Mouse (Mus musculus): ENCODE measurements around the gene Tmem203. TPM values are rescaled to one million over a fixed set of nuclear protein-coding genes. Genes with fewer than 3 reads are reported as not detected.

The Tmem203 gene
- total RNA-seq (2015), result 11.4 and 12.8 TPM in 2 replicates
- 9.6 and 9.8 TPM in 2 replicates for total RNA-seq (2017)

DNA sequence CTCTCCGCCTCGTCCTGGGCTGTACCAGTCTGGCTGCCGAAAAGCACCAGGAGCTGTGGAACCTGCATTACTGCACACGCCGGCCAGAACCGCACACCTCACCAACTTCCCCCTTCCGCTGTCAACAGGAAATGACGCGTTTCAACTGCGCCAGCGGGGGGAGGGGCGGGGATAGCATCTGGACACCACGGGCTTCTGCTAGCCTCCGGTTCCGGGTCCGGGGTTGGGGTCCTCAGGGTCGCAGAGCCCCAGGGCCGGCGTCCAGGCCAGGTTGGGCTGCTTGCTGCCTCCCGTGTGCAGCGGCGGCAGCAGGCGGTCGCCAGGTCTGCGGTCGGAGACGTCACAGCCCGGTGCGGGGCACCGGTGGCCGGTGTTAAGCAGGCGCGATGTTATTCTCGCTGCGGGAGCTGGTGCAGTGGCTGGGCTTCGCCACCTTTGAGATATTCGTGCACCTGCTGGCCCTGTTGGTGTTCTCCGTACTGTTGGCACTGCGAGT lies at the start of gene Tmem203:
Tmem203 (plus strand) TSS at position 156 of the 496 bp plus-strand sequence.
- peak; percentile 91 for ATAC-seq (replicated peaks; ENCODE audit: poor library complexity)

DNA sequence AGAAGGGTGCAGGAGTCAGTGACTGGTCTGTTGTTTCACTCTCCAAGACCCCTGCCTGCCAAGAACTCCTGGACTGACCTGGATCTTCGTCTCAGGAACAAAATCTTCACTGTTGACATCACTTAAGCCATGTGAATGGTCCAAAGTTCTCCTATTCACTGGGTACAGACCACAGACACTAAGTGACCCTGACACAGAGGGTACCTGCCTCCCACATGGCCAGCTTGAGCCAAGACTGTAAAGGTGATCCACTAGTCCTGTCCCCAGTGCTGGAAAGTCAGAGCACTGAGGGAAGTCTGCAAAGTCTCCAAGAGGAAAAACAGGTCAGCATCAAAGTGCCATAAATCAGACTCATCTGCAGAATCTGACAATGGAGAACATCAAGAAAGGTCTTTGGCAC lies 47.6 kb upstream of the Tmem203 start:
- ATAC-seq (replicated peaks; ENCODE audit: poor library complexity), result no peak

DNA sequence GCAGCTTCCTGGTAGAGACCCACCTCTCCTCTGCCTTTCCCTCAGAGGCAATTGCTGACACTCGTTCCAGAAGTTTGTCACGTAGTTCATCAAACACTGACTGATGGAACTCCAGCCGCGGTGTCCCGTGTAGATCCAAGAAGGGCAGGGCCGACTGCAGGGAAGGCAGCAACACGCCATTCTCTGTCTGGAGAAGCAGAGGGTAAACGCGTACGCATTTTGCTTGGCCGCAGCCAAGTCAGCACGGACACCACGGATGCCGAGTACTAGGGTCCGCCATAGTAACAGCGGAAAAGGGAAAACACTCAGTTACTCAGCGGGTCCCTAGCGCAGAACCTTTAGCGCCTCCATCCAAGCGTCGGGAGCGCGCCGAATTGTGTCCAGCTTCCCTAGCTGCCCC lies 44.6 kb upstream of the Tmem203 start:
- ATAC-seq (replicated peaks; ENCODE audit: poor library complexity), result peak; percentile 10; the same call in 1 of the 2 replicates

GRCm38 (mm10) chr2:25211121-25211670 lies 44.0 kb upstream of the Tmem203 start, which contains the start of gene Nelfb:
Nelfb (minus strand) TSS chr2:25211489.
- peak; percentile 98 for ATAC-seq (replicated peaks; ENCODE audit: poor library complexity)

DNA sequence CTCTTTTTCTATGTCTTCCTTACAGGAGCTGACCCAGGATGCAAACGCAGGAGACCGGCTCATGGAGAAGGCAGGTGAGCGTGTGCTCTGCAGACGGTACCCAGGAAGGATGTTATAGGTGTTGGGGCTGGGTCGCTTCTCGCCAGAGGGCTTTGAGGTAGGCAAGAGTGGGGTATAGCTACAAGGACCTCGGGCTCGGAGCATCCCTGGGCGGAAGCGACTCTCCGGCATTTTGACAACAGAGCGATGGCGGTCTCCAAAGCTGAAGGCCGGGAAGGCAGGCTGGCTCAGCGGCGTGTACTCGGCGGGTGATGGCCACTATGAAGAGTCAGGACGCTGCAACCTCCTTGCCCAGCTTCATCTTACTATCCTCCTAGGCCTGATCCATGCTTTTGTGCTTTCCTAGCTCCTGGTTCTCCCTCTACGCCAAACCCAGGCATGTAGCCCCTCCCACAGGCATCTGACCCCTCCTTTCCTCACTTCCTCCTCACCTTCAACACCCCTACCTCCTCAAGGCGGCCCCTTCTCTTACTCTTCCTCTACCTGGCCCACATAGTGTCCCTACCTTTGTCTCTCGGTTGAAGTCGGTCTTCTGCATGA lies 41.9 kb upstream of the Tmem203 start:
- ATAC-seq (replicated peaks; ENCODE audit: poor library complexity), result no peak

DNA sequence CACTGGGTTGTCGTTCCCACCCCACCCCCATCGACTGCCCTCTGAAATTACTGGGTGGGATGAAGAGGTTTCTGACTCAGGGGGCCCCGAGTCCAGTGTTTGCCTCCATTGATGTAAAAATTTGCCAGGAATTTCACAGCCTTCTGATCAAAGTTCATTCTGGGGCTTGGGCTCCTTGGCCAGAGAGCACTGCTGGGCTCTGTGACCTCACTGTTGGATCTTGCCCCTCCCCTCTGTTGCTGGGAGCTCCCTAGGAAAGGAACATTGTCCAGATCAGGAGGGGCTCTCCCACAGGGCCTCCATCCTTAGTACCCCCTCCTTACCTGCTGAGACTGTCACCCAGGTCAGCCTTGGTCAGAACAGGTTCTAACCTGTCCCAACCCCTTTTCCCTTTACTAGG lies 40.8 kb upstream of the Tmem203 start, which contains the start of gene Stpg3:
Stpg3 (minus strand) TSS at position 194 of the 400 bp plus-strand sequence.
- ATAC-seq (replicated peaks; ENCODE audit: poor library complexity), result no peak

DNA sequence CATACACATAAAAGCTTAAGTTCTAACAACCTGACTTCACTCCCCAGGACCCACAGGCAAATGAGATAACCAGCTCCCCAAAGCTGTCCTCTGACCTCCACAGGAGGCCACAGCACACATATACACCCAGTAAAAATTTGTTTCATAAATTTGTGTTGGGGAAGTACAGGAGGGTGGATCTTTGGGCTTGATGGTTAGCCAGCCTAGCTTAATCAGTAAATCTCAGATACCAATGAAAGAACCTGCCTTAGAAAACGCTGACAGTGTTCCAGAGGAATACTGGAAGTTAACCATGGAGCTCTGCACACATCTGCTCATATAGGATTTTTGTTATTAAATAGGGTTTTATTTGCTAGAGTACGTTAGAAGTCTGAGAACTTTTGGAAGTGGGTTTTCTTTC lies 37.6 kb upstream of the Tmem203 start:
- ATAC-seq (replicated peaks; ENCODE audit: poor library complexity), result no peak

- no peak for ATAC-seq (replicated peaks; ENCODE audit: poor library complexity)
Observed at GRCm38 (mm10) chr2:25218445-25218844, 36.8 kb upstream of the Tmem203 start, which contains the start of gene Fam166a. Fam166a (plus strand) TSS chr2:25218745.

DNA sequence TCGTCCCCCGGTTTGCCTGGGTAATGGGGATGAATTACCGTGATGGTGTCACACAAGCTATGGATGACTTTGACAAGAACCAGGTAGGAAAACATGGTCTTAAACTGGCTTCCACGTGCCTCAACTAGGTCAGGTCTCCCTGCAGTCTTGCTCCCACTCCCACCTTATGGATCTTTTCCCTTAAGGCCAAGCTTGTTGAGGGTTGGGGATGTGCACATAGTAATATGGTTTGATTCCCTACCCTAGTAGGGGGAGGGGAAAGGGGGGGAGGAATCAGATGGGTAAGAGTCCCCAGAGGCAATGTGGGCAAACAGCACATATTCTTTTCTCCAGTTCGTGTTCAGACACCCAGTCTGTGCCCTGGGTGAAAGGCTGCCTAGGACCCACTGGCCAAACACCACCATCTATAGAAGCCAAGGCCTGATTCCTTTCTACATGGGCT lies 33.9 kb upstream of the Tmem203 start:
- ATAC-seq (replicated peaks; ENCODE audit: poor library complexity), result no peak

GRCm38 (mm10) chr2:25223681-25224491 lies 31.4 kb upstream of the Tmem203 start:
- ATAC-seq (replicated peaks; ENCODE audit: poor library complexity), result peak; percentile 51

DNA sequence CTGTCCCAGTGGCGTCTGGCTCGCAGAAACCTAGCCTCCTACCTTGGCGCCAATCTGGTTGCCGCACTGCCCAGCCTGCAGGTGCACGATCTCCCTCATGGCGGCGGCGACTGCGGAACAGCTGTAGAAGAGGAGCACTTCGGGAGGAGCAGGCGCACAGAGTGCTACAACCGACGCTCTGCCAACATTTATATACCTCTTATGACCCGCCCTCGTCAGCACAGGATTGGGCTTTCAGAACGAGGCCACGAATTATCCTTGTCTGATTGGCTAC lies 30.8 kb upstream of the Tmem203 start, which contains the start of gene Tubb4b:
Tubb4b (minus strand) TSS at position 211 of the 274 bp plus-strand sequence.
- no peak for ATAC-seq (replicated peaks; ENCODE audit: poor library complexity)

- ATAC-seq (replicated peaks; ENCODE audit: poor library complexity), result peak; percentile 65
Observed at GRCm38 (mm10) chr2:25224766-25225752, 30.2 kb upstream of the Tmem203 start.

GRCm38 (mm10) chr2:25225811-25226379 lies 29.3 kb upstream of the Tmem203 start:
- no peak for ATAC-seq (replicated peaks; ENCODE audit: poor library complexity)

- ATAC-seq (replicated peaks; ENCODE audit: poor library complexity), result no peak
Observed at GRCm38 (mm10) chr2:25226864-25227263, 28.4 kb upstream of the Tmem203 start.

DNA sequence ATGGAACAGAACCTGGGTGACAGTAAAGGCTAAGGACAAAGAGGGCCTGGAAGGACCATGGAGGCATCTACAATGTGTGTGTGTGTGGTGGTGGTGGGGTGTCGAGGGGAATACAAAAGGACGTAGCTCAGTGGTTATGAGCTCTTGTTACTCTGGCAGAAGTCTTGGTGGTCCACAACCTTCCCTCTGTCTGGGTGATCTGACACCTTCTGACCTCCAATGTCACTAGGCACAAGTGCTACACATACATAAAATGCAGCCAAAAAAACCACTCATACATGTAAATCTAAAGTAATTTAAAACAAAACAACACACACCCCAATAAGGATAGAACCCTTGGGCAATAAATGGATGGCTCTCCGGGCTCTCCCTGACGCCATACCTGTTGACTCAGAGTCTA lies 27.8 kb upstream of the Tmem203 start:
- ATAC-seq (replicated peaks; ENCODE audit: poor library complexity), result no peak

GRCm38 (mm10) chr2:25228431-25228889 lies 26.8 kb upstream of the Tmem203 start:
- peak; percentile 50 for ATAC-seq (replicated peaks; ENCODE audit: poor library complexity)

GRCm38 (mm10) chr2:25228995-25229530 lies 26.2 kb upstream of the Tmem203 start:
- ATAC-seq (replicated peaks; ENCODE audit: poor library complexity), result no peak

- ATAC-seq (replicated peaks; ENCODE audit: poor library complexity), result no peak
Observed at GRCm38 (mm10) chr2:25229582-25229981, 25.7 kb upstream of the Tmem203 start.

GRCm38 (mm10) chr2:25230581-25230980 lies 24.7 kb upstream of the Tmem203 start:
- ATAC-seq (replicated peaks; ENCODE audit: poor library complexity), result no peak

DNA sequence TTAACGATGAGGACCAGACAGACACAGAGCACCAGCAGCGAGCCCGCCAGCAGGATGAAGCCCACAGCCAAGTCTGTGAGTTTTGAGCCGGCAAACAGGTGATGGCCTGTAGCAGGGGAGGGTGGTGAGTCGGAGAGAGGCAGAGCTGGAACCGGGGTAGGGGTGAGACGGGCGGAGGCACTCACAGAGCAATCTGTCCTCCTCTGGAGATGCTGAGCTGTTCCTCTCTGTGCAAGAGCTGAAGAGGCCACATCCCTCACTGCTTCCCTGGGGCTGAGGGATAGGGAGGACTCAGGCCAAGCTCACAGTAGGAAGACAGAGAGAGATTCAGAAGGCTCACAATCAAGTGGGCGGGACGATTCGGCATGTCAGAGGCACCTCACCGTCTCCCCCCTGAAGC lies 24.2 kb upstream of the Tmem203 start:
- no peak for ATAC-seq (replicated peaks; ENCODE audit: poor library complexity)

Measured in megakaryocyte progenitor cell, adult 5-6 weeks (primary cell).